Mouse (Mus musculus) hindbrain, embryonic 10.5 days (tissue): Measurements from ENCODE around the gene Cemip. TPM values are rescaled to one million over a fixed set of nuclear protein-coding genes. Genes with fewer than 3 reads are reported as not detected.

Source experiments
- DNase-seq: peaks from one replicate; pipeline ENCODE4 v3.0.0-alpha.2; 2017; ENCODE audit warnings: low spot score
- H3K27ac ChIP-seq: fragments of 300-500 bp; sonication (generic); 2 replicates; pipeline ENCODE4 v1.5.1; 2016; ENCODE audit warnings: mild to moderate bottlenecking, moderate library complexity
- H3K27me3 ChIP-seq: fragments of 300-500 bp; sonication (generic); 2 replicates; pipeline ENCODE4 v1.6.1; 2016; ENCODE audit warnings: mild to moderate bottlenecking; ENCODE audit not compliant: poor library complexity, insufficient read depth, severe bottlenecking
- H3K36me3 ChIP-seq: fragments of 300-500 bp; sonication (generic); 2 replicates; pipeline ENCODE4 v1.6.1; 2016; ENCODE audit warnings: mild to moderate bottlenecking, moderate library complexity
- H3K4me1 ChIP-seq: fragments of 300-500 bp; sonication (generic); replicated peaks from 2 replicates; pipeline ENCODE4 v1.6.1; 2016; ENCODE audit warnings: mild to moderate bottlenecking
- H3K4me3 ChIP-seq: fragments of 300-500 bp; sonication (generic); 2 replicates; pipeline ENCODE4 v1.5.1; 2016; ENCODE audit warnings: mild to moderate bottlenecking, moderate library complexity
- H3K9me3 ChIP-seq: fragments of 300-500 bp; sonication (generic); 2 replicates; pipeline ENCODE4 v1.6.1; 2016; ENCODE audit warnings: mild to moderate bottlenecking, moderate library complexity
- WGBS: fragments of 180-500 bp; shearing (Covaris S2); methylation state at CpG from one replicate; pipeline ENCODE4 v1.1.7; 2016; 5-methylcytosine and 5-hydroxymethylcytosine counted together
- polyA plus RNA-seq: library from polyadenylated mRNA; unstranded; fragments of >200 nt; fragmentation: Nextera tagmentation; extraction: Ambion mirVana; gene quantifications from 2 replicates; pipeline ENCODE4 v1.2.1, GENCODE M21; 2016

The Cemip gene
- polyA plus RNA-seq, 1 experiment from 2014 or later = 0.33 TPM

- no peak for DNase-seq
- Histone ChIP-seq H3K4me1 (0 out of 2 replicates have a peak, but pooled peaks cover 4% of the 10 kb centered on the region), H3K27me3 (no peaks in the 10 kb centered on the region), H3K36me3 (no peaks in the 10 kb centered on the region), H3K9me3 (no peaks in the 10 kb centered on the region), H3K4me3 (no peak overlapping the region), H3K27ac (no peak overlapping the region)
- 88% methylated on average over 6 of the region's 6 CpGs for WGBS
These were observed 111.0 kb downstream of the Cemip start for GRCm38 (mm10) chr7:83975283-83975682.

GRCm38 (mm10) chr7:83972485-83972884, 113.8 kb downstream of the Cemip start:
- Histone ChIP-seq H3K4me1 (0 out of 2 replicates have a peak, but pooled peaks cover 4% of the 10 kb centered on the region), H3K27me3 (no peaks in the 10 kb centered on the region), H3K4me3 (no peak overlapping the region), H3K9me3 (no peaks in the 10 kb centered on the region), H3K36me3 (no peaks in the 10 kb centered on the region), H3K27ac (no peak overlapping the region)
- 70% methylated on average over 7 of the region's 7 CpGs for WGBS
- DNase-seq = no peak

GRCm38 (mm10) chr7:83966047-83966818, 120.1 kb downstream of the Cemip start:
- WGBS = 88% methylated on average over 5 of the region's 5 CpGs
- Histone ChIP-seq H3K27me3 (no peaks in the 10 kb centered on the region), H3K9me3 (no peaks in the 10 kb centered on the region), H3K4me1 (no peaks in the 10 kb centered on the region), H3K27ac (no peak overlapping the region), H3K36me3 (no peaks in the 10 kb centered on the region), H3K4me3 (no peak overlapping the region)
- no peak for DNase-seq

GRCm38 (mm10) chr7:83965181-83965580, 121.1 kb downstream of the Cemip start:
- Histone ChIP-seq H3K9me3 (no peaks in the 10 kb centered on the region), H3K36me3 (no peaks in the 10 kb centered on the region)
- no peak for DNase-seq

GRCm38 (mm10) chr7:83952511-83952910, 133.8 kb downstream of the Cemip start:
- H3K4me1 ChIP-seq = 0 out of 2 replicates have a peak, but pooled peaks cover 2% of the 10 kb centered on the region
- H3K4me3 ChIP-seq = no peak overlapping the region
- 92% methylated on average over 9 of the region's 9 CpGs for WGBS
- no peak overlapping the region for H3K27ac ChIP-seq
- DNase-seq = no peak
- H3K36me3 ChIP-seq = no peaks in the 10 kb centered on the region
- H3K27me3 ChIP-seq = no peaks in the 10 kb centered on the region
- H3K9me3 ChIP-seq = no peaks in the 10 kb centered on the region

More at GRCm38 (mm10) chr7:83965181-83965580, 121.1 kb downstream of the Cemip start:
- Histone ChIP-seq H3K27ac (no peak overlapping the region), H3K4me3 (no peak overlapping the region), H3K4me1 (no peaks in the 10 kb centered on the region), H3K27me3 (no peaks in the 10 kb centered on the region)

- Histone ChIP-seq H3K4me1 (0 out of 2 replicates have a peak, but pooled peaks cover 2% of the 10 kb centered on the region), H3K27me3 (no peaks in the 10 kb centered on the region), H3K4me3 (no peak overlapping the region), H3K36me3 (no peaks in the 10 kb centered on the region), H3K9me3 (no peaks in the 10 kb centered on the region), H3K27ac (no peak overlapping the region)
- WGBS = 83% methylated on average over 14 of the region's 14 CpGs
- DNase-seq = no peak
These were observed 135.0 kb downstream of the Cemip start for GRCm38 (mm10) chr7:83951327-83951726.

GRCm38 (mm10) chr7:83949662-83950061, 136.6 kb downstream of the Cemip start:
- DNase-seq = no peak
- 57% methylated on average over 6 of the region's 6 CpGs for WGBS
- Histone ChIP-seq H3K27me3 (no peaks in the 10 kb centered on the region), H3K27ac (no peak overlapping the region), H3K4me1 (0 out of 2 replicates have a peak, but pooled peaks cover 2% of the 10 kb centered on the region), H3K36me3 (no peaks in the 10 kb centered on the region), H3K4me3 (no peak overlapping the region), H3K9me3 (no peaks in the 10 kb centered on the region)

- 85% methylated on average over 7 of the region's 7 CpGs for WGBS
- DNase-seq = no peak
- Histone ChIP-seq H3K27me3 (no peaks in the 10 kb centered on the region), H3K36me3 (no peaks in the 10 kb centered on the region), H3K4me1 (0 out of 2 replicates have a peak, but pooled peaks cover 2% of the 10 kb centered on the region), H3K9me3 (no peaks in the 10 kb centered on the region), H3K27ac (no peak overlapping the region), H3K4me3 (no peak overlapping the region)
These were observed 137.6 kb downstream of the Cemip start for GRCm38 (mm10) chr7:83948743-83949142.

- H3K27ac ChIP-seq = no peak overlapping the region
- no peaks in the 10 kb centered on the region for H3K4me1 ChIP-seq
- H3K36me3 ChIP-seq = no peaks in the 10 kb centered on the region
- H3K9me3 ChIP-seq = no peaks in the 10 kb centered on the region
- H3K27me3 ChIP-seq = no peaks in the 10 kb centered on the region
- DNase-seq = no peak
- WGBS = 89% methylated on average over 8 of the region's 8 CpGs
- H3K4me3 ChIP-seq = no peak overlapping the region
These were observed 144.6 kb downstream of the Cemip start for GRCm38 (mm10) chr7:83941701-83942101.

GRCm38 (mm10) chr7:83940136-83940535, 146.2 kb downstream of the Cemip start:
- no peaks in the 10 kb centered on the region for H3K4me1 ChIP-seq
- DNase-seq = no peak
- no peak overlapping the region for H3K4me3 ChIP-seq
- H3K9me3 ChIP-seq = no peaks in the 10 kb centered on the region
- no peaks in the 10 kb centered on the region for H3K27me3 ChIP-seq
- no peaks in the 10 kb centered on the region for H3K36me3 ChIP-seq
- H3K27ac ChIP-seq = no peak overlapping the region
- WGBS = 80% methylated on average over 2 of the region's 2 CpGs

- 67% methylated on average over 3 of the region's 3 CpGs for WGBS
- H3K4me1 ChIP-seq = no peaks in the 10 kb centered on the region
These were observed 147.1 kb downstream of the Cemip start for GRCm38 (mm10) chr7:83939017-83939721.

GRCm38 (mm10) chr7:83921637-83922036, 164.7 kb downstream of the Cemip start:
- no peak for DNase-seq
- Histone ChIP-seq H3K36me3 (no peaks in the 10 kb centered on the region), H3K9me3 (no peaks in the 10 kb centered on the region), H3K4me1 (no peaks in the 10 kb centered on the region), H3K27me3 (no peaks in the 10 kb centered on the region), H3K4me3 (no peak overlapping the region), H3K27ac (no peak overlapping the region)
- 66% methylated on average over 3 of the region's 3 CpGs for WGBS

More at GRCm38 (mm10) chr7:83939017-83939721, 147.1 kb downstream of the Cemip start:
- Histone ChIP-seq H3K36me3 (no peaks in the 10 kb centered on the region), H3K27me3 (no peaks in the 10 kb centered on the region), H3K27ac (no peak overlapping the region), H3K9me3 (no peaks in the 10 kb centered on the region), H3K4me3 (no peak overlapping the region)
- DNase-seq = no peak

- WGBS = 85% methylated on average over 4 of the region's 4 CpGs
- Histone ChIP-seq H3K36me3 (no peaks in the 10 kb centered on the region), H3K9me3 (no peaks in the 10 kb centered on the region), H3K27me3 (no peaks in the 10 kb centered on the region), H3K4me1 (no peaks in the 10 kb centered on the region), H3K27ac (no peak overlapping the region), H3K4me3 (no peak overlapping the region)
- DNase-seq = no peak
These were observed 166.1 kb downstream of the Cemip start for GRCm38 (mm10) chr7:83920241-83920640.
